Mouse (Mus musculus) brain, embryonic 18.5 days (tissue): ENCODE data around the gene Rbpms2.
A peak's percentile ranks its signal among the peaks of the same experiment; 100 is the strongest.

Experiments used
- DNase-seq: peaks from one replicate; pipeline ENCODE4 v3.0.0-alpha.2; 2012; ENCODE audit warnings: low read depth, low spot score

Gene Rbpms2

GRCm38 (mm10) chr9:65629025-65629766 is at the start of gene Rbpms2:
TSS of gene Rbpms2 (plus strand) at chr9:65629648.
- DNase-seq, result no peak

GRCm38 (mm10) chr9:65579781-65580371 is 49.6 kb upstream of the Rbpms2 start, which contains the start of gene Plekho2:
TSS of gene Plekho2 (minus strand) at chr9:65580040.
- DNase-seq, result peak; percentile 88

GRCm38 (mm10) chr9:65580401-65581256 is 48.8 kb upstream of the Rbpms2 start:
- DNase-seq, result no peak

GRCm38 (mm10) chr9:65583045-65583444 is 46.4 kb upstream of the Rbpms2 start:
- no peak for DNase-seq

- DNase-seq, result no peak
Observed at GRCm38 (mm10) chr9:65586406-65587269, 42.8 kb upstream of the Rbpms2 start, which contains the start of gene Pif1. TSS of gene Pif1 (plus strand) at chr9:65587160.

- DNase-seq, result no peak
Observed at GRCm38 (mm10) chr9:65587270-65587572, 42.2 kb upstream of the Rbpms2 start.

- no peak for DNase-seq
Observed at GRCm38 (mm10) chr9:65587573-65588358, 41.7 kb upstream of the Rbpms2 start.

GRCm38 (mm10) chr9:65589091-65589490 is 40.4 kb upstream of the Rbpms2 start:
- no peak for DNase-seq

- no peak for DNase-seq
Observed at GRCm38 (mm10) chr9:65592721-65593120, 36.7 kb upstream of the Rbpms2 start.

- no peak for DNase-seq
Observed at GRCm38 (mm10) chr9:65593596-65593995, 35.9 kb upstream of the Rbpms2 start.

- DNase-seq, result no peak
Observed at GRCm38 (mm10) chr9:65598765-65599249, 30.6 kb upstream of the Rbpms2 start.

- no peak for DNase-seq
Observed at GRCm38 (mm10) chr9:65600951-65601350, 28.5 kb upstream of the Rbpms2 start.

- no peak for DNase-seq
Observed at GRCm38 (mm10) chr9:65603401-65604102, 25.9 kb upstream of the Rbpms2 start.

- DNase-seq, result peak; percentile 78
Observed at GRCm38 (mm10) chr9:65605471-65606136, 23.8 kb upstream of the Rbpms2 start.

GRCm38 (mm10) chr9:65606321-65607109 is 22.9 kb upstream of the Rbpms2 start:
- DNase-seq, result no peak

- DNase-seq, result no peak
Observed at GRCm38 (mm10) chr9:65607120-65607519, 22.3 kb upstream of the Rbpms2 start.

GRCm38 (mm10) chr9:65611969-65612486 is 17.4 kb upstream of the Rbpms2 start:
- DNase-seq, result no peak

- no peak for DNase-seq
Observed at GRCm38 (mm10) chr9:65613098-65613497, 16.4 kb upstream of the Rbpms2 start.
